Mouse (Mus musculus) brain, embryonic 14.5 days (tissue): ENCODE measurements at regions not wholly inside any gene's neighbourhood (a gene's known extent, or its start where the extent isn't known, plus 50 kb on each side); places are given as distances from the start of the nearest gene placed in this dataset.

Experiments used
- CTCF ChIP-seq: fragments of 200-500 bp; IDR thresholded peaks from 2 replicates; pipeline ENCODE4 v1.5.1; 2012; ENCODE audit warnings: inconsistent platforms, mild to moderate bottlenecking, moderate library complexity, borderline replicate concordance; ENCODE audit not compliant: insufficient read depth, insufficient read length; ENCODE audit errors: extremely low read depth
- POLR2A ChIP-seq: fragments of 200-500 bp; IDR thresholded peaks from 2 replicates; pipeline ENCODE4 v1.6.1; 2012; ENCODE audit warnings: mild to moderate bottlenecking, inconsistent platforms, borderline replicate concordance; ENCODE audit not compliant: poor library complexity, insufficient read depth, insufficient read length, severe bottlenecking; ENCODE audit errors: extremely low read depth

GRCm38 (mm10) chr9:25751138-25751537 lies 269.8 kb downstream of the Eepd1 start:
- TF ChIP-seq POLR2A = no peak
- TF ChIP-seq CTCF = no peak
